Comparison of ENCODE assay signal across 8 mouse cellular contexts in the genomic region with DNA sequence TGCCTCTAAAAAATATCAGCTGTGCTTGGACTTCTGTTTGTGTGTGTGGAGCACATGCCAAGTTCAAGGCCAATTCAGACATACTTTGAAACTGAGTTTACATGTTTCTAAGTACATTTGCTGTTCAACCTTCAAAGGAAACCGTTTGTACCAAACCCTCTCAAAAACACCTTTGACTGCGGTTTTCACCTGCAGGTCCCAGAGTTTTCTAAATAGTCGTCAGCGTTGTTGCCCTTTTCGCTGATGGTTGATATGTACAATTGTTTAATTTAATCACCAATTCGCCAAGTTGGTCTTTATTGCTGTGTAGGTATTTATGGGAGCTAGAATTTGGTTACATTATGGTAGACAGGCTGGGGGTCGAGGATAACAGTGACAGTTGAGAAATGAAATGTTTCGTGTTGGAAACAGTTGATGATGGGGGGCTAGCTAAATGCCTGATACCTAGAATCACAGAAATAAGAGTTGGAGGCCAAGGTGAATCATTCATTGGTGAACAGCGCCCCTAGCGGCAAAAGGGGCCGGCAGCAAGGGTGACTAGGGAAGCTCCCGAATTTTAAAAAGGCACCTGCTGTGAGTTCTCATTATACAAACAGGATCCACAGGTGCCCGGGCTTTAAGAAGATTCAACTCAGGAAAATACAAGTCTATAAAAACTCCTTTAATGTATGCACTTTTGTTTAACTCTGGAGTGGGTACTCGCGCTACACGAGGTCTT. TPM values are rescaled to one million over a fixed set of nuclear protein-coding genes. Genes with fewer than 3 reads are reported as not detected.
A peak's percentile ranks its signal among the peaks of the same experiment; 100 is the strongest.
DNase-seq lines count a peak whose midpoint lies in the region; ATAC-seq and TF ChIP-seq lines count a peak whose summit lies in the region.

No protein-coding gene starts in this region.

- H3K9ac ChIP-seq in forebrain, postnatal 0 days: no peak overlapping the region
- no peak overlapping the region for H3K9ac ChIP-seq in liver, embryonic 14.5 days (replicated peaks)
- H3K9ac ChIP-seq in neural tube, embryonic 12.5 days: 0 out of 2 replicates have a peak overlapping the region, but pooled peaks have one; percentile 61

- no peak overlapping the region for H3K4me3 ChIP-seq in cerebellum, adult 2 months (replicated peaks; ENCODE audit: insufficient read depth, low read depth, low read length)
- H3K4me3 ChIP-seq in forebrain, postnatal 0 days (ENCODE audit: low read depth, low read length): peak overlapping the region; percentile 62
- H3K4me3 ChIP-seq in liver, embryonic 14.5 days (ENCODE audit: insufficient read depth in 1 of 2, low read depth in 2 of 2, low read length in 2 of 2): peak overlapping the region; percentile 31 to 32; a peak in 1 of 4 replicates
- H3K4me3 ChIP-seq in neural tube, embryonic 12.5 days: peak overlapping the region; percentile 63
- no peak overlapping the region for H3K4me3 ChIP-seq in thymus, adult 2 months (ENCODE audit: control insufficient read depth, insufficient read depth, low read length)

- H3K27ac ChIP-seq in cerebellum, adult 2 months (ENCODE audit: insufficient read depth, low read length): no peak overlapping the region
- no peak overlapping the region for H3K27ac ChIP-seq in forebrain, postnatal 0 days (ENCODE audit: low read depth, low read length)
- no peak overlapping the region for H3K27ac ChIP-seq in liver, embryonic 14.5 days
- H3K27ac ChIP-seq in neural tube, embryonic 12.5 days: no peak overlapping the region
- no peak overlapping the region for H3K27ac ChIP-seq in thymus, adult 2 months (ENCODE audit: control insufficient read depth, insufficient read depth, low read length)

- TF ChIP-seq EP300 in liver, embryonic 14.5 days (IDR thresholded peaks at IDR 0.05; ENCODE audit: low read depth): no peak

- no peak for TF ChIP-seq POLR2A in cerebellum, adult 2 months (IDR thresholded peaks at IDR 0.05; ENCODE audit: borderline replicate concordance, insufficient read depth, low read length)
- no peak for TF ChIP-seq POLR2A in thymus, adult 2 months (IDR thresholded peaks at IDR 0.05; ENCODE audit: control insufficient read depth, extremely low read depth, insufficient read depth, low read length, poor library complexity)

- TF ChIP-seq CTCF in cerebellum, adult 2 months (IDR thresholded peaks at IDR 0.05; ENCODE audit: borderline replicate concordance, insufficient read depth, low read depth, low read length): peak; percentile 61; the same call in 1 of the 2 replicates
- peak; percentile 84 for TF ChIP-seq CTCF in forebrain, postnatal 0 days (IDR thresholded peaks at IDR 0.05; ENCODE audit: low read depth)
- peak; percentile 77 for TF ChIP-seq CTCF in liver, embryonic 14.5 days (IDR thresholded peaks at IDR 0.05; ENCODE audit: low read depth)
- no peak for TF ChIP-seq CTCF in thymus, adult 2 months (IDR thresholded peaks at IDR 0.05; ENCODE audit: borderline replicate concordance, control insufficient read depth, extremely low read depth, insufficient read depth, low read length, poor library complexity)

- H3K4me2 ChIP-seq in forebrain, postnatal 0 days (ENCODE audit: low read depth): peak overlapping the region; percentile 98
- H3K4me2 ChIP-seq in liver, embryonic 14.5 days (ENCODE audit: low read depth): peak overlapping the region; percentile 13; the same call in 1 of the 2 replicates
- peak overlapping the region; percentile 99 for H3K4me2 ChIP-seq in neural tube, embryonic 12.5 days (replicated peaks)

- H3K36me3 ChIP-seq in forebrain, postnatal 0 days (ENCODE audit: insufficient read depth): no peaks in the 10 kb centered on the region
- no peaks in the 10 kb centered on the region for H3K36me3 ChIP-seq in liver, embryonic 14.5 days (replicated peaks; ENCODE audit: control insufficient read depth, insufficient read depth, low read depth)
- H3K36me3 ChIP-seq in neural tube, embryonic 12.5 days: no peaks in the 10 kb centered on the region
- no peaks in the 10 kb centered on the region for H3K36me3 ChIP-seq in thymus, adult 2 months (ENCODE audit: control insufficient read depth, insufficient read depth, low read length)

- WGBS in cerebellum, adult 2 months: 30% methylated on average over 16 of the region's 16 CpGs
- WGBS in forebrain, postnatal 0 days: 28% methylated on average over 16 of the region's 16 CpGs
- 21% methylated on average over 16 of the region's 16 CpGs for WGBS in large intestine, adult 2 months
- WGBS in liver, embryonic 14.5 days (ENCODE audit: insufficient replicate concordance): 20% methylated on average over 16 of the region's 16 CpGs
- WGBS in neural tube, embryonic 12.5 days: 29% methylated on average over 16 of the region's 16 CpGs
- 33% methylated on average over 16 of the region's 16 CpGs for WGBS in thymus, adult 2 months

- no peaks in the 10 kb centered on the region for H3K9me3 ChIP-seq in forebrain, postnatal 0 days (ENCODE audit: low read length)
- H3K9me3 ChIP-seq in liver, embryonic 14.5 days (ENCODE audit: control insufficient read depth, low read length): no peaks in the 10 kb centered on the region
- H3K9me3 ChIP-seq in neural tube, embryonic 12.5 days: no peaks in the 10 kb centered on the region

- H3K27me3 ChIP-seq in cerebellum, adult 2 months (ENCODE audit: control insufficient read depth, insufficient read depth, low read length): no peaks in the 10 kb centered on the region; the same call in 1 of the 2 replicates
- H3K27me3 ChIP-seq in forebrain, postnatal 0 days (ENCODE audit: insufficient read depth, low read length): no peaks in the 10 kb centered on the region
- peaks cover 22% of the 10 kb centered on the region for H3K27me3 ChIP-seq in liver, embryonic 14.5 days (ENCODE audit: control insufficient read depth, insufficient read depth, low read length)
- H3K27me3 ChIP-seq in neural tube, embryonic 12.5 days (replicated peaks): peaks cover 11% of the 10 kb centered on the region
- no peaks in the 10 kb centered on the region for H3K27me3 ChIP-seq in thymus, adult 2 months (ENCODE audit: control insufficient read depth, insufficient read depth, low read length)

- DNase-seq in MN1 (ENCODE audit: low spot score): peak; percentile 81
- peak; percentile 53 to 72 for DNase-seq in cerebellum, adult 2 months
- peak; percentile 91 for DNase-seq in forebrain, postnatal 0 days
- peak; percentile 25 for DNase-seq in heart, postnatal 25 days (ENCODE audit: low spot score)
- DNase-seq in large intestine, adult 2 months (ENCODE audit: low read depth, low spot score): peak; percentile 31
- DNase-seq in liver, embryonic 14.5 days (ENCODE audit: low read depth in 3 of 3, low spot score in 3 of 3): peak in 2 of 3 experiments; percentile 2 to 11
- peak; percentile 48 for DNase-seq in thymus, adult 2 months

- H3K4me1 ChIP-seq in cerebellum, adult 2 months (ENCODE audit: control insufficient read depth, insufficient read depth, low read length): no peaks in the 10 kb centered on the region
- H3K4me1 ChIP-seq in forebrain, postnatal 0 days (ENCODE audit: insufficient read depth): peaks cover 6% of the 10 kb centered on the region; the same call in 1 of the 2 replicates
- no peaks in the 10 kb centered on the region; a peak in 1 of 4 replicates for H3K4me1 ChIP-seq in liver, embryonic 14.5 days (replicated peaks; ENCODE audit: control insufficient read depth in 2 of 2, insufficient read depth in 2 of 2, low read length in 1 of 2)
- H3K4me1 ChIP-seq in neural tube, embryonic 12.5 days: peaks cover 16% of the 10 kb centered on the region
- 0 out of 2 replicates have a peak, but pooled peaks cover 4% of the 10 kb centered on the region for H3K4me1 ChIP-seq in thymus, adult 2 months (replicated peaks; ENCODE audit: control insufficient read depth, insufficient read depth, low read length)

- peak; percentile 48; the same call in 1 of the 2 replicates for ATAC-seq in forebrain, postnatal 0 days
- no peak for ATAC-seq in liver, embryonic 14.5 days (ENCODE audit: insufficient read depth)
- ATAC-seq in neural tube, embryonic 12.5 days (ENCODE audit: low FRiP score, low read depth): no peak

- intact Hi-C loops in heart, postnatal 25 days (cut with DNase I): loop anchor here (1.0 to 5.0 kb wide), 4 partner anchors 124 to 416 kb away; no protein-coding TSS in a partner anchor

RNA-seq across cellular contexts. Expression of a gene that starts 8.3 kb away (rescaled TPM):
- polyA plus RNA-seq in cerebellum, adult 2 months (2012; rRNA removed): 1.4 and 1.7 TPM in 2 replicates
- total RNA-seq in forebrain, postnatal 0 days (2014; rRNA removed): 13.3 and 14.2 TPM in 2 replicates
- polyA plus RNA-seq in forebrain, postnatal 0 days (2015; fragmentation: Nextera tagmentation; extraction: Ambion mirVana): 1.9 and 2.1 TPM in 2 replicates
- total RNA-seq in heart, postnatal 25 days (2021): 1 to 10 TPM in 1 of 2 experiments, under 1 TPM in 1; 0.78 to 1.4 TPM
- polyA plus RNA-seq in large intestine, adult 2 months (2012; rRNA removed): 0.55 and 0.84 TPM in 2 replicates
- 1.6 and 1.9 TPM in 2 replicates for polyA plus RNA-seq in liver, embryonic 14.5 days (2012; rRNA removed)
- 1.9 TPM in 2 replicates for polyA plus RNA-seq in liver, embryonic 14.5 days (2014; fragmentation: Nextera tagmentation; extraction: Ambion mirVana)
- 2.1 and 3.9 TPM in 2 replicates for polyA plus RNA-seq in neural tube, embryonic 12.5 days (2016; fragmentation: Nextera tagmentation; extraction: Ambion mirVana)
- polyA plus RNA-seq in thymus, adult 2 months (2012; rRNA removed): 28.4 and 29.0 TPM in 2 replicates

Comparison
In these comparisons a context has a peak if more than half of its experiments do, and no peak if none do; other contexts are left out.
1. DNase-seq: peak in every context shown above with its lines; median percentile 91 in forebrain, postnatal 0 days; 81 in MN1; 62 in cerebellum, adult 2 months; 48 in thymus, adult 2 months; 31 in large intestine, adult 2 months; 25 in heart, postnatal 25 days; 6 in liver, embryonic 14.5 days.
2. H3K4me3 ChIP-seq: peak in forebrain, postnatal 0 days (single experiment), liver, embryonic 14.5 days (2 of 2) and neural tube, embryonic 12.5 days (single experiment); none in cerebellum, adult 2 months (single experiment) and thymus, adult 2 months (single experiment).
3. H3K4me2 ChIP-seq: peak in every context shown above with its lines; median percentile 99 in neural tube, embryonic 12.5 days; 98 in forebrain, postnatal 0 days; 13 in liver, embryonic 14.5 days.